Mouse (Mus musculus) hindbrain, embryonic 11.5 days (tissue): ENCODE measurements around the gene Ncbp3. TPM values are rescaled to one million over a fixed set of nuclear protein-coding genes. Genes with fewer than 3 reads are reported as not detected.

Source experiments
- polyA plus RNA-seq: library from polyadenylated mRNA; unstranded; fragments of >200 nt; fragmentation: Nextera tagmentation; extraction: Ambion mirVana; gene quantifications from 2 replicates; pipeline ENCODE4 v1.2.1, GENCODE M21; 2014

Gene Ncbp3
- polyA plus RNA-seq, 1 experiment from 2014 or later: 12.5 TPM

Other genes starting within 250 kb of the Ncbp3 start
- gene Atp2a3, start 86.6 kb upstream of the Ncbp3 start, polyA plus RNA-seq: 0.68 and 1.4 TPM in 2 replicates
- gene P2rx1, start 48.7 kb upstream of the Ncbp3 start, polyA plus RNA-seq: 1.4 and 2.4 TPM in 2 replicates
- gene Camkk1, start 28.8 kb upstream of the Ncbp3 start, polyA plus RNA-seq: 3.7 and 4.4 TPM in 2 replicates
- gene Itgae, start 42.8 kb downstream of the Ncbp3 start, polyA plus RNA-seq: 0.15 and 0.20 TPM in 2 replicates
- gene Haspin, start 90.5 kb downstream of the Ncbp3 start, polyA plus RNA-seq: 13.9 and 14.2 TPM in 2 replicates
- 0.45 TPM in 2 replicates for gene P2rx5, start 112.6 kb downstream of the Ncbp3 start, polyA plus RNA-seq
- gene Emc6, start 129.3 kb downstream of the Ncbp3 start, polyA plus RNA-seq: 132 and 134 TPM in 2 replicates
- gene Tax1bp3, start 129.3 kb downstream of the Ncbp3 start, polyA plus RNA-seq: 221 and 223 TPM in 2 replicates
- 19.1 and 25.2 TPM in 2 replicates for gene Ctns, start 151.3 kb downstream of the Ncbp3 start, polyA plus RNA-seq
- 0.99 and 1.2 TPM in 2 replicates for gene Shpk, start 151.7 kb downstream of the Ncbp3 start, polyA plus RNA-seq
- gene Trpv1, start 186.5 kb downstream of the Ncbp3 start, polyA plus RNA-seq: 0.13 TPM in 1 of 2 replicates, not detected in the other
- 0.03 TPM in 1 of 2 replicates, not detected in the other for gene Trpv3, start 219.6 kb downstream of the Ncbp3 start, polyA plus RNA-seq